Mouse (Mus musculus) embryonic facial prominence, embryonic 10.5 days (tissue): Measurements from ENCODE around the gene Tbx21. TPM values are rescaled to one million over a fixed set of nuclear protein-coding genes. Genes with fewer than 3 reads are reported as not detected.

Experiments
- DNase-seq: peaks from one replicate; pipeline ENCODE4 v3.0.0-alpha.2; 2017; ENCODE audit warnings: low spot score
- H3K27ac ChIP-seq: fragments of 300-500 bp; sonication (generic); replicated peaks from 2 replicates; pipeline ENCODE4 v1.5.1; 2016; ENCODE audit warnings: mild to moderate bottlenecking
- H3K27me3 ChIP-seq: fragments of 300-500 bp; sonication (generic); replicated peaks from 2 replicates; pipeline ENCODE4 v1.6.1; 2016; ENCODE audit warnings: low read depth, mild to moderate bottlenecking; ENCODE audit not compliant: poor library complexity, severe bottlenecking
- H3K36me3 ChIP-seq: fragments of 300-500 bp; sonication (generic); replicated peaks from 2 replicates; pipeline ENCODE4 v1.6.1; 2016; ENCODE audit warnings: mild to moderate bottlenecking, moderate library complexity
- H3K4me1 ChIP-seq: fragments of 300-500 bp; sonication (generic); 2 replicates; pipeline ENCODE4 v1.6.1; 2016
- H3K4me3 ChIP-seq: fragments of 300-500 bp; sonication (generic); 2 replicates; pipeline ENCODE4 v1.5.1; 2016; ENCODE audit warnings: mild to moderate bottlenecking, moderate library complexity
- H3K9me3 ChIP-seq: fragments of 300-500 bp; sonication (generic); 2 replicates; pipeline ENCODE4 v1.6.1; 2016; ENCODE audit warnings: mild to moderate bottlenecking
- WGBS: fragments of 180-500 bp; shearing (Covaris S2); methylation state at CpG from one replicate; pipeline ENCODE4 v1.1.7; 2016; 5-methylcytosine and 5-hydroxymethylcytosine counted together
- polyA plus RNA-seq: library from polyadenylated mRNA; unstranded; fragments of >200 nt; fragmentation: Nextera tagmentation; extraction: Ambion mirVana; gene quantifications from 2 replicates; pipeline ENCODE4 v1.2.1, GENCODE M21; 2016

The Tbx21 gene
- 0.11 and 0.17 TPM in 2 replicates for polyA plus RNA-seq

DNA sequence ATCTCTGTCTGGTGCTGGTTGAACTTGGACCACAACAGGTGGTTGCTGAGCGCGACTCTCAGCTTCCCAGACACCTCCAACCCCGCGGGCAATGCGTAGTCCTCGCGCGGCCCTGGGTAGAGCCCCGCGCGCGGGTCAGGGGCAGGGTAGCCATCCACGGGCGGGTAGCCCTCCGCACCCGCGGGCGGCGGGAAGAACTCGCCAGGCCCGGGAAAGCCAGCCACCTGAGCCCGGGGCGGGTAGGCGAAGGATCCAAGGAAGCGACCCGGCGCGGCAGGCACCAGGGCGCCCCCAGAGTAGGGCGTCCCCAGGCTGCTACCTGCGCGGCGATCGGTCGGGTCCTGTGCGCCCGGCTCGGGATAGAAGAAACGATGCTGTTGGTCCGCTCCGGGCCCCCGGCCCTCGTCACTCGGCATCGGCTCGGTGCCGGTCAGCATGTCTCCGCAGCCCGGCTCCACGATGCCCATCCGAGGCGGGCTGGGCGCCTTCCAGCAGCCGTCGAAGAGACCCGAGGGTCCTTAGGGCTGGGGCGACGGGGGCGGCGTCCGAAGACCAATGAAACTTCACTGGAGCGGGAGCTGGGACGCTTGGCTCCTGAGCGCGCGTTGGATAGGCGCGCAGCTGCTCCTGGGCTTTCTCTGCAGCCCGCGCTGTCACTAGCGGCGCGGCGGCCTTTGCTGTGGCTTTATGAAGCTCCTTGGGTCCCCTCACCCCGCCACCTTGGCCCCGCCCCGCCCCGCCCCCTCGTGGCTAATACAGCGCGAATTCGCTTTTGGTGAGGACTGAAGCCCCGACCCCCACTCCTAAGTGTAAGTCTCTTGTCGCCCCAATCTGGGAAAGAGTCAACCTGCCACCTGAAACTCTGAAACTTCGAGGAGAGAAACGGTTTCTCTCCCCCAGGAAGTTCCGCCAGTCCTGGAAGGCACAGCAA, at the start of gene Tbx21:
Gene Tbx21, minus strand, starts transcription at position 661 of the 931 bp plus-strand sequence.
- WGBS: under 1% methylated on average over 87 of the region's 87 CpGs
- Histone ChIP-seq H3K9me3 (no peaks in the 10 kb centered on the region), H3K4me3 (peak within 1 kb of the TSS; percentile 55), H3K27ac (no peak within 1 kb of the TSS), H3K4me1 (peaks cover 36% of the 10 kb centered on the region), H3K27me3 (peaks cover 87% of the 10 kb centered on the region), H3K36me3 (no peaks in the 10 kb centered on the region)
- peak; percentile 65 for DNase-seq

DNA sequence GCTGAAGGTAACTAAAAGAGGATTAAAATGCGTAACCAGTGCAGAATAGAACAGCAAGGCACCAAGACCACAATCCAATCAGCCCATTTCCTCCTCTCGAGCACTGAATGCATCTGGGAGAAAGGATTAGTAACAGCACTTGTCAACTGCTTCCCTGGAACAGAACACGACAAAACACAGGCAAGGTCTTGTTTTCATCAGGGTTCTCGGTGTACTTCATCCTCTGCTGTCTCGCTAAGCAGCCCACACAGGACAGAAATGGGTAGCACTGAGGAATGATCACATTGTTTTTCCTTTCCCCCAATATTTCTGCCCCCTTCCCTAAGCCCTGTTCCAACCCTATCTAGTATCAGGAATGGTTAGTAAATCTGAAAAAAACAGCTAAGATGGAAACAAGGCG, 45.2 kb upstream of the Tbx21 start:
- Histone ChIP-seq H3K4me1 (no peaks in the 10 kb centered on the region), H3K27ac (no peak overlapping the region), H3K9me3 (no peaks in the 10 kb centered on the region), H3K4me3 (no peak overlapping the region), H3K27me3 (no peaks in the 10 kb centered on the region), H3K36me3 (peaks cover 100% of the 10 kb centered on the region)
- DNase-seq: no peak
- WGBS: 79% methylated on average over 6 of the region's 6 CpGs

DNA sequence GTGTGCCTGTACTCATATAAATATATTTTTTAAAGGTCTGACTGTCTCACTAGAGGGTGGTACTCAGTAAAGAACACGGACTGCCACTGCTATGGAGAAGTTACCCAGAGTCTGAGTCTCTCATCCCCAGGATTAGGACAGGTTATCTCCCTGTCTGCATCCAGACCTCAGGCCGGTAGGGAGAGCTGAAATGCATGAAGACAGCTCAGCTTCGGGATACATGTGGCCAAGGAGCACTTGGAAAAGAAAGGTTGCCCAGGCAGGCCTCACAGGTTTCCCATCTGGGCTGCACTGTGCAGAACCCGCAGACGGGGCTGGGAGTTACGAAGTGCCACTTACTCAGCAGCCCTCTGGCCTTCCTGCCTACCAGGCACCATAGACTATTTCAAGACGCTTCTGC, 41.9 kb upstream of the Tbx21 start:
- Histone ChIP-seq H3K36me3 (peaks cover 85% of the 10 kb centered on the region), H3K9me3 (no peaks in the 10 kb centered on the region), H3K4me3 (no peak overlapping the region), H3K4me1 (peaks cover 24% of the 10 kb centered on the region), H3K27me3 (no peaks in the 10 kb centered on the region; the same call in 1 of the 2 replicates), H3K27ac (no peak overlapping the region)
- no peak for DNase-seq
- WGBS: 80% methylated on average over 7 of the region's 7 CpGs

DNA sequence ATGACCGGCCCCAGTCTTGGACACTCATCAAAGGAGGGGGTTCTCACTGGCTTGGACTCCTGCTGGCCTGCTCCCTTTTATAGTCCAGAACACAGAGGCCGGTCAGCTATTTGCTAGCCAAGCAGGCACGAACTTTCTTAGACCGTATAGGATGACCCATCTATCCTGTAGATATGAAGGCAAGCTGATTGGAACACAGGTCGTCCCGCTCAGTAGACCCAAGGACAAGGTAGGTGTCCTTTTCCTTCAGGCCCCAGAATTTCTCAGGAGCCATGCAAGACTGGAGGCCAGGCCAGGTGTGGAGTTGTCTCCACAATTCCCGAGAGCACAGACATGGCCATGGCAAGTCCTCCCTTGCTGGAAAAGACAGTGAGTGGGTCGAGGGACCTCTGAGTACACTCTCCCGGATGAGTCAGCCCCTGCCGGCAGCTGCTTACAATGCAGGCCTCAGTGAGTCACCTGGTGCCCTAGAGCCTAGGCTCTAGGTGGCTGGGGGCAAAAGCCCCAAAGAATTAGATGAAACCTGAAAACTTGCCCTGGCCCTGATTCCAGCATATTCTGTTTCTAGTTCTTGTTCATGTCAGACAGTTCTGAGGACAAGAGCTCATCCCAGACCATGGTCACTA, 37.6 kb upstream of the Tbx21 start:
- 24% methylated on average over 10 of the region's 10 CpGs for WGBS
- DNase-seq: peak; percentile 48
- peaks cover 19% of the 10 kb centered on the region for H3K27me3 ChIP-seq
- peaks cover 52% of the 10 kb centered on the region for H3K36me3 ChIP-seq
- H3K9me3 ChIP-seq: no peaks in the 10 kb centered on the region
- peaks cover 55% of the 10 kb centered on the region for H3K4me1 ChIP-seq
- peak overlapping the region; percentile 35; the same call in 1 of the 2 replicates for H3K27ac ChIP-seq
- peak overlapping the region; percentile 85 for H3K4me3 ChIP-seq

DNA sequence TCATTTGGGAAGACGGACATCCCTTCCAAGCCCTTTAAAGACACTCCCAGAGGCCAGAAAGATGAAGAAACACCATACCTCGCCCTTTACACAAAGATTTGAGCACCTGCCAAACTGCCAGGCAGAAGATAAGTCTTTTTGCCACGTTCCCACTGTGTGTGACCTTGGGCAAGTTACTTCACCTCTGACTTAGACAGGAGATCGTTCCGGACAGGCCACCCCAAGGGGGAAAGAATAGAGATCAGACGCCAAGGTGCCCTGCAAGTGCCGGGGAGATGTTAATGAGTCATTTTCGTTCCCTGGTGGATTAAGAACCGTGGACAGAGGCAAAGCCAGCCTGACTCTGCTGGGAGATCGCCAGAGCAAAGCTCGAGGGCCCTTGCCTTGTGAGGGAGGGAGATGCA, 36.9 kb upstream of the Tbx21 start:
- Histone ChIP-seq H3K27me3 (peaks cover 26% of the 10 kb centered on the region), H3K4me3 (peak overlapping the region; percentile 85), H3K36me3 (peaks cover 47% of the 10 kb centered on the region), H3K9me3 (no peaks in the 10 kb centered on the region), H3K27ac (peak overlapping the region; percentile 10; the same call in 1 of the 2 replicates), H3K4me1 (peaks cover 55% of the 10 kb centered on the region)
- DNase-seq: peak; percentile 51
- WGBS: 2% methylated on average over 11 of the region's 11 CpGs

DNA sequence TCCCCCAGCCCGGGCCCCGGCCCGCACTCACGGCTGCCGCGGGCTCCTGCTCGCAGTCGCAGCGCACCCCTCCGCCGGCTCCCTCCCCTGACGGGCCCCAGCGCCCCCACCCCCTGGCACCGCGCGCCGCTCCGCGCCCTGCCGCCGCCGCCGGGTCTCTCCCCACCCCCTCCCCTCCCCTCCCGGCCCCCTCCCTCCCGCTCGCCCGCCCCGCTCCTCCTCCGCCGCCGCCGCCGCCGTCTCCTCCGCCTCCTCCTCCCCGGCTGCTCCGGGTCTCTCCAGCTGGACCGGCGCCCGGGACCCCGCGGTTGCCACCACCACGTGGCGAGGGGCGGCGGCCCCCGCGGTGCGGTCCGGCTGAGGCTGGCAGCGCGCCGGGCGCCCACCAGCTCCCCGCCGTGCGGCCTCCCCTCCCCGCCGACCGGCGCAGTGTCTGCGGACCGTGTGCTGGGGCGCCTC, 36.2 kb upstream of the Tbx21 start, which contains the start of gene Tbkbp1:
Gene Tbkbp1, minus strand, starts transcription at position 153 of the 459 bp plus-strand sequence.
- H3K27me3 ChIP-seq: peaks cover 26% of the 10 kb centered on the region
- peak; percentile 69 for DNase-seq
- H3K9me3 ChIP-seq: no peaks in the 10 kb centered on the region
- H3K27ac ChIP-seq: peak within 1 kb of the TSS; percentile 94
- peaks cover 60% of the 10 kb centered on the region for H3K4me1 ChIP-seq
- peaks cover 41% of the 10 kb centered on the region for H3K36me3 ChIP-seq
- H3K4me3 ChIP-seq: peak within 1 kb of the TSS; percentile 85
- under 1% methylated on average over 49 of the region's 64 CpGs for WGBS

DNA sequence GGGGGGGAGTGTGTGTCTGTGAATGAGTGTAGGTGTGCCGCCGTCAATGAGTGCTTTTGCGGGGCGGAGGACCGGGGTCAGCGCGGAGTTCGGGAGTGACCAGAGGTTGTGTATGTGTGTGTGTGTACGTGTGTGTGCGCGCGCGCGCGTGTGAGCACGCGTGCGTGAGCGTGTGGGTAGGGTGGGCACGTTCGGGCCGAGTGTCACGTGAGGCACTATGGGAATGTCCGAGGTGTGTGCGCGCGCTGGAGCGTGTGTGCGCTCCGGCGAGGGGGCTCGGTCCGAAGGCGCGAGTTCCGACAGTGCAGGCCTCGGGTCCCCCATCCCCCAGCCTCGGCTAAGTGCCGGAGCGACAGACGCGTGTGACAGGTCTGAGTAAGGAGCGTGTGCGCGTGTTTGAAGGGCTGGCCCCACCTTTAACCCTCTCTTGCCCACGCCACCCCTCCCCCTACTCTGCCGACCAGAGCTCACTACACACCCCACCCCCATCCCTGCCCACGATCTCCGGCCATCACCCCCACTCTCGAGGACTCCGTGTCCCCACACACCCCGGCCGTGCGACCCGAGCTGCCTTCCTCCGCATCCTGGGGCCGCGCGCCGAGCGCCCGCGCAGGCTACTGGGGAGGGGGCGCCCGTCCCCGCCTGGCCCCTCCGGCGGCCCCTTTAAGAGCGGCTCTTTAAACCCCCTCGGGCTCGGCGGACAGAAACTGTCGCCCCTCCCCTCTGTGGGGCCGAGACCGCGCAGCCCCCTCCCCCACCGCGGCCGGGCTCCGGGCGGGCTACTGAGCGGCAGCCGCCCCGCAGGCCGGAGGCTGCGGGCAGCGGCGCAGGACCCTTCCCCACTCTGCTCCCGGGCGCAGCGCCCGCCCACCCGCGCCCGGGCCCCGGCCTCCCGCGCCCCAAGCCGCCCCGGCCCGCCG, 35.5 kb upstream of the Tbx21 start:
- H3K36me3 ChIP-seq: peaks cover 41% of the 10 kb centered on the region
- peaks cover 67% of the 10 kb centered on the region for H3K4me1 ChIP-seq
- peaks cover 26% of the 10 kb centered on the region for H3K27me3 ChIP-seq
- H3K4me3 ChIP-seq: peak overlapping the region; percentile 85
- no peaks in the 10 kb centered on the region for H3K9me3 ChIP-seq
- peak; percentile 90 for DNase-seq
- WGBS: under 1% methylated on average over 87 of the region's 102 CpGs
- H3K27ac ChIP-seq: peak overlapping the region; percentile 94

DNA sequence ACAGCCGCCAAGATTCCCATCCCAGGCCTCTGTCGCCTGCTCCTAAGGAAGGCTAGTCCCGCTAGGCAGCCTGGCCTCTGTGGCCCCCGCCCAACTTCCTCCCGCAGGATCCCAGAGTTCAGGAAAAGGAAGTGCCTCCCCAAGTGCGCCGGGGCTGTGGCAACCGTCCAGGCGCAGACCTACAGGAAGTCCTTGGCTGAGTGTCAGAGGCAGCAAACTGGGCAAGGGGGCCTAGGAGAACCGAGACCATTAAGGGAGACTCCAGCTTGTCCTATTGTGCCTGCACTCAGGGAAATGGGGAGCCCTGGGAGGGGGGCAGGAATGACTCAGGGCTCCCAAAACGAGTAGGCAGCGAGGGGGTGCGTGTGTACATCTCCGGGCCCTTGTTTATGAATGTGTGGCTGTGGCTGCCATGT, 34.9 kb upstream of the Tbx21 start:
- H3K4me3 ChIP-seq: peak overlapping the region; percentile 85
- peaks cover 26% of the 10 kb centered on the region for H3K27me3 ChIP-seq
- H3K27ac ChIP-seq: peak overlapping the region; percentile 94
- H3K4me1 ChIP-seq: peaks cover 73% of the 10 kb centered on the region
- peak; percentile 60 for DNase-seq
- H3K36me3 ChIP-seq: peaks cover 41% of the 10 kb centered on the region
- no peaks in the 10 kb centered on the region for H3K9me3 ChIP-seq
- 4% methylated on average over 14 of the region's 14 CpGs for WGBS

DNA sequence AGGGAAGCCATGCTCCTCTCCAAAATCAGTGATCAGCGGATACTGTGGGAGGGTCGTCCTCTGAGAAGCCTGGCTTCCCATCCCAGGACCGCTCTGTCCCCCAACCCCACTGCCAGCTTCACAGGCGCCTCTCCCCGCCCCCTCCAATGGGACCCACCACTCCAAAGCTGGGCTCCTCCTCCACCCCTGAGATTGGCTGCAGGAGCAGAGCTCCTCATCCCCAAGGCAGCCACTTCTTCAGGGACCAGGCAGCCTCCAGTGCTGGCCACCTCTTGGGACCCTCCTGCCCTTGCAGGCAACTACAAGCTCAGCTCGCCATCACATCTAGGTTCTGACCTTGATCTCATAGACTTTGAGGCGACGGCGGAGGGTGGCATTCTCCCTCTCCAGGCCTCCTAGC, 33.9 kb upstream of the Tbx21 start:
- H3K36me3 ChIP-seq: peaks cover 37% of the 10 kb centered on the region
- H3K4me3 ChIP-seq: peak overlapping the region; percentile 85
- WGBS: 27% methylated on average over 9 of the region's 9 CpGs
- no peaks in the 10 kb centered on the region for H3K9me3 ChIP-seq
- H3K27me3 ChIP-seq: peaks cover 26% of the 10 kb centered on the region
- DNase-seq: no peak
- H3K4me1 ChIP-seq: peaks cover 72% of the 10 kb centered on the region
- peak overlapping the region; percentile 94 for H3K27ac ChIP-seq

DNA sequence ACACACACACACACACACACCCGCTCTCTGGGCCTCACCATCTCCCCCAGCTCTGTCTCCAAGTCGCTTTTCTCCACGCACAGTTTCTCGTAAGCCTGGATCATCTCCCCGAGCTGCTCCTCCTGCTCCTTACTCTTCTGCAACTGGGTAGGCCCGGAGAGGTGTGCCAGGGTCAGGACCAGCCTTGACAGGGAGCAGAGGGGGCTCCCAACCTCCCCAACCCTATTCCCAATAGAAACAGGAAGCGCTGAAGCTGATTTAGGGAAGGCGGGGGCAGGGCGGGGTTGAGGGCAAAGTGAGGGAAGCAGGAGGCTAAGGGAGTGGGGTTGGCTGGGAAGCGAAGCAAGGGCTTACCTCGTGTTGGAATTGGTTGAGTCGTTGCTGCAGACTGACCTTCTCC, 33.5 kb upstream of the Tbx21 start:
- Histone ChIP-seq H3K27me3 (peaks cover 26% of the 10 kb centered on the region), H3K4me3 (peak overlapping the region; percentile 85), H3K9me3 (no peaks in the 10 kb centered on the region), H3K4me1 (peaks cover 71% of the 10 kb centered on the region), H3K27ac (no peak overlapping the region), H3K36me3 (peaks cover 36% of the 10 kb centered on the region)
- 31% methylated on average over 12 of the region's 12 CpGs for WGBS
- no peak for DNase-seq

DNA sequence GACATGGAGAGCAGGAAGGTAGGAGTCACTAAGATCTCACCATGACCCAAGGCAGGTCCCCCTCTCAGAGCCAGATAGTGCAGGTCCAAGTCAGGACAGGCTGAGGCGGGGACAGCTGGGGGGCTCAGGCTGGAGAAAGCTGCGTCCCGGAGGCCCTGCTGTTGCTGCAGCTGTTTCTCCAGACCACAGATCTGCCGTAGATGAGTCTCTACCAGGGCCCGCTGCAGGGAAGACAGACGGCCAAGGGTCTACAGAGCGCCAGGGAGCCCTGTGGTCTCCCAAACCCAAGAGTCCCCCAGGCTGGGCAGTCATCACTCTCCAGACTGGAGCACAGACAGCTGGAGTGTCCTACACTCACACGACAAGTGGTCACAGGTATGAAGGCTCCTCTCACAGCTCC, 32.2 kb upstream of the Tbx21 start:
- no peaks in the 10 kb centered on the region for H3K9me3 ChIP-seq
- H3K36me3 ChIP-seq: peaks cover 35% of the 10 kb centered on the region
- no peak for DNase-seq
- no peak overlapping the region for H3K4me3 ChIP-seq
- peaks cover 65% of the 10 kb centered on the region for H3K4me1 ChIP-seq
- peaks cover 26% of the 10 kb centered on the region for H3K27me3 ChIP-seq
- WGBS: 79% methylated on average over 8 of the region's 8 CpGs
- no peak overlapping the region for H3K27ac ChIP-seq

DNA sequence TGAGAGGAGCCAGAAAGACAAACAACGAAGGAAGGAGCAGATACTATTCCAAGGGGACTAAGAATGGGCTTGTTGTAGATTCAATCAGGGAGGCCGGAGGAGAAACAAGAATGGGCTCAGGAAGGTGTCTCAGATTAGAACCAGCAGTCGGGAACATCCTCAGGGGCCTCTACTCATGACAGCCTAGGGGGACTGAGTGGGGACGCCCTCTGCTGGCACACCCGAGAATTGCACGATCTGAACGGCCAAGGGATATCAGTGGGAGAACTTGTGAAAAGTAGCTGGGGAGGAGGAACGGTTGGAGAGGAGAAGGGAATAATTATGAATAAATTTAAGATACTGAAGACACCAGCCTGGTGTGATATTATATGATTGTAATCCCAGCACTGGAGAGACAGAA, 31.6 kb upstream of the Tbx21 start:
- WGBS: 7% methylated on average over 8 of the region's 8 CpGs
- Histone ChIP-seq H3K4me3 (no peak overlapping the region), H3K27me3 (peaks cover 32% of the 10 kb centered on the region), H3K4me1 (peaks cover 59% of the 10 kb centered on the region), H3K9me3 (no peaks in the 10 kb centered on the region), H3K27ac (no peak overlapping the region), H3K36me3 (peaks cover 40% of the 10 kb centered on the region)
- DNase-seq: peak; percentile 86
